Mouse (Mus musculus) ovary, adult 18-20 months (tissue): ENCODE results near the gene Tac4.

ENCODE experiments used
- DNase-seq: peaks from one replicate; pipeline ENCODE4 v3.0.0; 2022; ENCODE audit warnings: low spot score, mixed read lengths

The Tac4 gene

GRCm38 (mm10) chr11:95315215-95315955 is 54.1 kb downstream of the Tac4 start:
- DNase-seq, result no peak

- no peak for DNase-seq
Observed at GRCm38 (mm10) chr11:95318116-95318515, 56.8 kb downstream of the Tac4 start.
